Mouse (Mus musculus) limb, embryonic 10.5 days (tissue): ENCODE results near the gene Ephb6. TPM values are rescaled to one million over a fixed set of nuclear protein-coding genes. Genes with fewer than 3 reads are reported as not detected.
"Not testable (repeated sequence)": the region's sequence is repeated elsewhere in the genome, so short reads cannot be mapped to it uniquely, and the experiment has no call there.

ENCODE experiments used
- DNase-seq: peaks from one replicate; pipeline ENCODE4 v3.0.0-alpha.2; 2017; ENCODE audit warnings: low spot score
- H3K27ac ChIP-seq: fragments of 300-500 bp; sonication (generic); 2 replicates; pipeline ENCODE4 v1.5.1; 2016; ENCODE audit warnings: mild to moderate bottlenecking
- H3K27me3 ChIP-seq: fragments of 300-500 bp; sonication (generic); 2 replicates; pipeline ENCODE4 v1.6.1; 2016; ENCODE audit warnings: low read depth, mild to moderate bottlenecking; ENCODE audit not compliant: poor library complexity, severe bottlenecking
- H3K36me3 ChIP-seq: fragments of 300-500 bp; sonication (generic); 2 replicates; pipeline ENCODE4 v1.6.1; 2016; ENCODE audit warnings: mild to moderate bottlenecking, moderate library complexity
- H3K4me1 ChIP-seq: fragments of 300-500 bp; sonication (generic); 2 replicates; pipeline ENCODE4 v1.6.1; 2016
- H3K4me3 ChIP-seq: fragments of 300-500 bp; sonication (generic); 2 replicates; pipeline ENCODE4 v1.5.1; 2016; ENCODE audit warnings: mild to moderate bottlenecking, moderate library complexity
- H3K9me3 ChIP-seq: fragments of 300-500 bp; sonication (generic); replicated peaks from 2 replicates; pipeline ENCODE4 v1.6.1; 2016; ENCODE audit warnings: mild to moderate bottlenecking
- WGBS: fragments of 180-500 bp; shearing (Covaris S2); methylation state at CpG from one replicate; pipeline ENCODE4 v1.1.7; 2016; 5-methylcytosine and 5-hydroxymethylcytosine counted together
- polyA plus RNA-seq: library from polyadenylated mRNA; unstranded; fragments of >200 nt; fragmentation: Nextera tagmentation; extraction: Ambion mirVana; gene quantifications from 2 replicates; pipeline ENCODE4 v1.2.1, GENCODE M21; 2016

The Ephb6 gene
- 15.1 and 19.1 TPM in 2 replicates for polyA plus RNA-seq

DNA sequence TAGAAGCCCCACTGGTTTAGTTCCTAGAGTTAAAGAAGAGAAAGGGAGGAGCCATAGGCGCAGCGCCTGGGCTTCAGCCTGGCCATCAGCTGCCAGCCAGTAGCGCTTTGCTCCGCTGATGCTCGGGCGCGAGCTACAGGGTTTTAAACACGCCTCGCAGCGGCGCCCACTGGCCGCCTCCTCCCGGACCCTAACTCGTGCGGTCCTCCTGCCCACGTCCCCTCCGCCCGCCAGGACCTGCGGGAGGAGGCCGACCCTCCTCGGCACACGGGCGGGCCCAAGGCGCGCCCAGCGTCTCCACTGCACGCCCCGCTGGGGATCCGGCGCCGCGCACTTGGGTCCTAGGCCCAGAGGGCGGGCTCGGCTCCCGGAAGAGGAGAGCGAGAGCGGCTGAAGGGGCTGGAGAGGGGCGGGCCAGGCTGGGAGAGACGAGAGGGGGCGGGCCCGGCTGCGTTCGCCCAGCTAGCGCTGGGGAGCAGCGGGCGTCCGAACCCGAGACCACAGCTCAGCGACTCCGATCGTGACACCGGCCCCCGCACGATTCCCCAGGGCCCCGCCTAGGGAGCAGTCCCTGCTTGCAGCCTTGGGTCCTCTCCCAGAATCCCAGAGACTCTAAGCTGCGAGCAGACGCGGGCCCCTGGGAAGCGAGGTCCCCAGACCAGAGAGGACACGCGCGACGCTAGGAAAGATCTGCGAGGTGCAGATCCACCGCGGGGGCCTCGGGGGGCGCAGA is at the start of gene Ephb6:
Gene Ephb6, plus strand, starts transcription at position 422 of the 733 bp plus-strand sequence.
- peaks cover 4% of the 10 kb centered on the region; the same call in 1 of the 2 replicates for H3K27me3 ChIP-seq
- peak within 1 kb of the TSS; percentile 73 for H3K4me3 ChIP-seq
- peaks cover 9% of the 10 kb centered on the region for H3K4me1 ChIP-seq
- WGBS = under 1% methylated on average over 68 of the region's 68 CpGs
- peak; percentile 89 for DNase-seq
- H3K36me3 ChIP-seq = no peaks in the 10 kb centered on the region
- no peaks in the 10 kb centered on the region for H3K9me3 ChIP-seq
- H3K27ac ChIP-seq = peak within 1 kb of the TSS; percentile 96

DNA sequence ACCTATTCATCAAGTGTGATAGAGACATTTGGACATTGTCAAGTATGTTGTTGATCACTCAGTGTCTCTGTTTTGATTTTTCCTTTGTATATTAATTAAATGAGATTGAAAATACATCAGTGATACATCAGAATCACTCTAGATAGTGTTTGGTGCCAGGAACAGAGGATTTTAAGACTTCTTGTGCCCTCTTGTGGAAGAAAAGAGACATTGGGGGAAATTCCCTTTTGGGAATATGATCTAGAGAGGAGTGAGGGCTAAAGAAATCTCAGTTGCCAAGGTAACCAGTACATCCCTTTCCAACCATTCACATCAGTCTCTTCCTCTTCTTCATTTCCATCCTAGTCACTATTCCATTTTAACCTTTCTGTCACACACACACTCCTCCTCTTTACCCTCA is 48.9 kb upstream of the Ephb6 start:
- Histone ChIP-seq H3K36me3 (no peaks in the 10 kb centered on the region), H3K4me3 (no peak overlapping the region), H3K4me1 (no peaks in the 10 kb centered on the region), H3K27me3 (no peaks in the 10 kb centered on the region), H3K9me3 (no peaks in the 10 kb centered on the region), H3K27ac (no peak overlapping the region)
- no peak for DNase-seq

DNA sequence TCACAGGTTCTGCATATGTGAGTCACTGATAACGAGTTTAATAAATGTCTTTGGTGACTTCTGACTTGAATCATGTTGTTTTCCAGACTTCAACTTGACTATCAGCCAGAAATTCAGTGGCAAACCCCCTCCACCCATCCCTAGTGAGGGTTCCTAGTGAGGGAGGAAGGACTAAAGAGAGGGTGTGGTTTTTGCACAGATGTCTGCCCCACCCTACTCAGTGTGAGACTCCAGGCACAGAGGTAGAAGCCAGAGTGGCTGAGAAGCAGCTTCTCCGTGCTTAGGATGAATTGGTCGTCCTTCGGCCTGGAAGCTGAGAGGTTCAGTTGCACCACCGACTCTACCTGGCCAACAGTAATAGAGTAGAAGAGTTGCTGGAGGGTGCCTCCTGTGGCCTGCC is 47.8 kb upstream of the Ephb6 start:
- H3K9me3 ChIP-seq = no peaks in the 10 kb centered on the region
- no peaks in the 10 kb centered on the region for H3K4me1 ChIP-seq
- H3K27me3 ChIP-seq = no peaks in the 10 kb centered on the region
- no peak for DNase-seq
- no peaks in the 10 kb centered on the region for H3K36me3 ChIP-seq
- H3K27ac ChIP-seq = no peak overlapping the region
- WGBS = 82% methylated on average over 5 of the region's 5 CpGs
- H3K4me3 ChIP-seq = no peak overlapping the region

DNA sequence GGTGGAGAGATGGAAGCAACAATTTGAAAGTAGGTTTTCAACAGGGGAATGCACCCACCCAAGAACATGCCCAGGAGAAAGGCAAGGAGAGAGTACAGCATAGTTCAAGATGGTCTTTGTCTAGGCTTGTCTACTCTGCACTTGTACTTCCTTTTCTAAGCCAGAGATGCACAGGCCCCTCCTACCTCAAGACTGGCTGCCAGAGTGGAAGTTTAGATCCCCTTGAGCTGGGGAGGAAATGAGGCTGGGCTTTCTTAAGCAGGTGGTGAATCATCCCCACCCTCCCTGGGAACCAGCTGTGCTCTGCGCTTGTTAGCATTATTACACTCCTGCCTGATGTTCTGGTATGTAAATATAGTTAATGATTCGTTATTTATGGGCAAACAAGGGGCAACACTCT is 47.0 kb upstream of the Ephb6 start:
- H3K27me3 ChIP-seq = no peaks in the 10 kb centered on the region
- H3K36me3 ChIP-seq = no peaks in the 10 kb centered on the region
- WGBS = 52% methylated on average over 2 of the region's 2 CpGs
- no peaks in the 10 kb centered on the region for H3K9me3 ChIP-seq
- H3K27ac ChIP-seq = no peak overlapping the region
- no peaks in the 10 kb centered on the region for H3K4me1 ChIP-seq
- H3K4me3 ChIP-seq = no peak overlapping the region
- no peak for DNase-seq

DNA sequence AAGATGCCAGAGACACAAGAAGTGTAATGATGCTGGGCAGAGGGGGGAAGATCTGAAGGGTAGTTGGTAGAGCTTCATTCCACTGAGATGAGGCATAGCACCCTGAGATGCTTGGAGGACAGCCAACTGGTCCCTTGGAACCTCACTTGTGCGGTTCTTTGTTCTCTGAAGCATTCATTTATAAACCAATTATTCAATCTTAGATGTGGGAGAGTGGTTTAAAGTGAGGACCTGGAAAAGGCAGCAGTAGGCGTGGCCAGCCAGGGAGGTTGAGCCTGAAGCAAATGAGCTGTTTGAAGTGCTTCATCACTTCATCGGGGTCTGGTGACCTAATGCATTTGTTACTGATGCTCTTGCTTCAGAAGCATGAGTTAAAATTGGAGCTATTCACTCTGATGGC is 46.0 kb upstream of the Ephb6 start:
- H3K36me3 ChIP-seq = no peaks in the 10 kb centered on the region
- H3K27ac ChIP-seq = no peak overlapping the region
- no peaks in the 10 kb centered on the region for H3K9me3 ChIP-seq
- no peaks in the 10 kb centered on the region for H3K27me3 ChIP-seq
- WGBS = 56% methylated on average over 3 of the region's 3 CpGs
- no peaks in the 10 kb centered on the region for H3K4me1 ChIP-seq
- no peak overlapping the region for H3K4me3 ChIP-seq
- no peak for DNase-seq

DNA sequence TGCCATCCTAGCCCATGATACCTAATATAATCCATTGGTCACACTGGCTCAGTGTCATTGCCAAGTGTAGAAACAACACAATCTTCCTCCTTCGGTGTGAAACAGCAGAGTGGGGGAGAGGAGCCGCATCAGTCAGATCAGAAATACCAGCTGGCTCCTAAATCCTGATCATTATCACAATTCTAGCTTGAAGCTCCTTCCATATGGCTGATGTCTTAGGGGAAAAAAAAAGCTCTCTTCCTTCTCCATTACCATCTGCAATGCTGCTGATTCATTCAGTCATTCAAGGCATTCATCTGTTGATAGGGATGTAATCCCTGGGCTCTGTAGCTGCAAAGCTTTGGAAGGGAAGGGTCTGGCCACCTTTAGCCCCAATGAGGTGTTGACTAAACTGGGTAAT is 45.0 kb upstream of the Ephb6 start:
- WGBS = 86% methylated on average over 2 of the region's 2 CpGs
- Histone ChIP-seq H3K4me1 (no peaks in the 10 kb centered on the region), H3K27ac (no peak overlapping the region), H3K9me3 (no peaks in the 10 kb centered on the region), H3K27me3 (no peaks in the 10 kb centered on the region), H3K4me3 (no peak overlapping the region), H3K36me3 (no peaks in the 10 kb centered on the region)
- DNase-seq = no peak

DNA sequence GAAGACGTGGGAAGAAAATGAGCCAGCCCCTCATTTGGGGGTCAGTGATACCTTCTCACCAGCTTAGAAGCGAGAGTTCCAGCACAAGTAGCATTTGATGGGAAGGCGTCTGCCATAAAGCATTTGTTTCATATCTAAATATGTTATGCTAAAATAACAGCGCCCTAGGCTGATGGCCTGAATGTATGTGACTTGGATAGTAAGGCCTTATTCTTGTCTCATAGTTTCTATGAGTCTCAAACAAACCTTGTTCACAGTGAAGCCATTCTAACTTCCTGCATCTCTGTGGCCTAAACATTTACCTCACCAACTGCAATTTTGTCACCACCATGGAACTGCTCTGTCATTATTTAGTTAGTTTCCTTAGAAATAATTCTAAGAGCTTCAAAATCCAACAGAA is 42.7 kb upstream of the Ephb6 start:
- Histone ChIP-seq H3K4me1 (no peaks in the 10 kb centered on the region), H3K9me3 (no peaks in the 10 kb centered on the region), H3K27ac (no peak overlapping the region), H3K4me3 (peak overlapping the region; percentile 25), H3K27me3 (no peaks in the 10 kb centered on the region), H3K36me3 (no peaks in the 10 kb centered on the region)
- 88% methylated on average over 4 of the region's 4 CpGs for WGBS
- no peak for DNase-seq

DNA sequence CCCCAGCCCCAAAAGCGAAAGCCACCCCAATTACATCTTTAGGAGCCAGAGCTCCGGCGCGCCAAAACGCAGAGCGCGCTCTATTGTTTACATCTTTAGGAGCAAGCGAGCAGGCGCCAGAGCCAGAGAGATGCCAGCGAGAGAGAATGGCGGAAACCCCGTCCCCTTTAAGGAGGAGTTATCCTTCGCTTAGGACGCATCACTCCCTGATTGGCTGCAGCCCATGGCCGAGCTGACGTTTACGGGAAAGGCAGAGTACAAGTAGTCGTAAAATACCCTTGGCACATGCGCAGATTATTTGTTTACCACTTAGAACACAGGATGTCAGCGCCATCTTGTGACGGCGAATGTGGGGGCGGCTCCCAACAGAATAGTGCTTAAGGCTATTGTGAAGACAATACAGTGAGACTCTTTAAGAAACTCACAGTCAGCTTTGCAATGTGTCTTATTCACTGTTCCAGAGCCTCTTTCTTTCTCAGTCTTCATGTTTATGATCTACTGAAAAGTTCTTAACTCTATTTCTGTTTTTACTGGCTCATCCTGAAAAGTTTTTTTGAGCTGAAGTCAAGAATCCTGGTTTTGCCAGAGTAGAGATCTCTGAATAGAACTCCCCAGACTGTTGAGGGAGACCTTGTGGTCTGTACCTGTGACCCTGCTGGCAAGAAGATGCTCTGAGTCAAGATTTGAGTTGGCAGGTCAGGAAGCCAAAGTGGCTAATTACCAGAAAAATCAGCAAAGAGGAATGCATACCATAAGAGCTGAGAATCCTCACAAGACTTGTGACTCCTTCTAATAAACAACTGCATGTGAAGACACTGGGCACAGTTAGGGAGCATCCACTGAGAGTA is 42.0 kb upstream of the Ephb6 start:
- H3K4me3 ChIP-seq, DNase-seq: not testable (repeated sequence)
- 44% methylated on average over 6 of the region's 23 CpGs for WGBS

DNA sequence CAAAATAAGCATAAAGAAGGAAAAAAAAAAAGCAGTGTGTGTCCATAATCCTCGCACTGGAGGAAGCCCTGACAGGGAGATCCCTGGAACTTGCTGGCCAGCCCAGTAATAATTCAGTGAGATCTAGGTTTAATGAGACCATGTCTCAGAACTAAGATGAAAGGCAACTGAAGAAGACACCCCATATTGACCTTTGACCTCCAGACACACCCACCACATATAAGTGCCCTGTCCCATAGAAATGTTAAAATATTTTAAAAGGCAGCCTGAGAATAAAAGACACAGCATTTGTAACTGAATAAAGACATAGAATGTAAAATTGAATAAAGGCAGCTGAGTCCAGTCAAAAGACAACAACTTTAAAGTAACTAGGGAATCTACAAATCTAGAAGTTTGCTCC is 40.0 kb upstream of the Ephb6 start:
- no peaks in the 10 kb centered on the region for H3K36me3 ChIP-seq
- no peak for DNase-seq
- no peaks in the 10 kb centered on the region for H3K27me3 ChIP-seq
- H3K27ac ChIP-seq = no peak overlapping the region
- no peak overlapping the region for H3K4me3 ChIP-seq
- H3K4me1 ChIP-seq = no peaks in the 10 kb centered on the region
- H3K9me3 ChIP-seq = no peaks in the 10 kb centered on the region
- 60% methylated on average over 1 of the region's 1 CpGs for WGBS

More for the DNA sequence above, 42.0 kb upstream of the Ephb6 start:
- not testable (repeated sequence) for H3K4me1 ChIP-seq, H3K9me3 ChIP-seq, H3K36me3 ChIP-seq, H3K27ac ChIP-seq, H3K27me3 ChIP-seq

DNA sequence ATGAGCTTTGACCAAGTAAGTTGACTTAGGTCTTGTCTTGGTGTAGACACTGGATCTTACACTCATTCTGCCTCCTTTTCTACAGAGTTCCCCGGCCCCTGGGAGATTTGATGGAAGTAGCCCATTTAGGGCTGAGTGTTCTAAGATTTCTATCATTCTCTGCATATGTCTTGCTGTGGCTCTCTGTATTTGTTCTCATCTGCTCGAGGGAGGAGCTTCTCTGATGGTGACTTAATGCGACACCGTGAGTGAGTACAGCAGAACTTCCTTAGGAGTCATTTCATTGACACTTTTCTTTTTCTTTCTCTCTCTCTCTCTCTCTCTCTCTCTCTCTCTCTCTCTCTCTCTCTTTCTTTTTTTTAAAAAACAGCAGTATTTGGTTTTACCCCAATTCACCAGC is 38.3 kb upstream of the Ephb6 start:
- Histone ChIP-seq H3K36me3 (no peaks in the 10 kb centered on the region), H3K27ac (no peak overlapping the region), H3K9me3 (no peaks in the 10 kb centered on the region), H3K27me3 (no peaks in the 10 kb centered on the region), H3K4me3 (no peak overlapping the region), H3K4me1 (no peaks in the 10 kb centered on the region)
- no peak for DNase-seq
- 89% methylated on average over 4 of the region's 4 CpGs for WGBS

DNA sequence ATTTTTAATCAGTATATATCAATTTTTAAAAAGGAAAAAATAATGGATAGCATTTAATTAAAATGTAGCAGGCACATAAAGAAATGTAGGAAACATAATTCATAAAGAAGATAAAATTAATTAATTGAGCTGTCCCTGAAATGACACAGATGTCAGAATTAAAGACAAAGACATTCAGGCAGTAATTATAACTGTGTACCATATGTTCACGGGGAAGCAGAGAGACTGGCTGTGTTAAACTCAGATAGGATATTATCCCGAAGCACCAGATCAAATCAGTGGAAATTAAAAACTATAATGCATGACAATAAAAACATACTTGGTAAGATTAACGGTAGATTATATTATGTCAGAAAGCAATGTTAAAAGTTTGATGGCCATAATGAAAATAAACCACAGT is 36.2 kb upstream of the Ephb6 start:
- no peak for DNase-seq
- no peaks in the 10 kb centered on the region for H3K36me3 ChIP-seq
- 90% methylated on average over 3 of the region's 3 CpGs for WGBS
- no peak overlapping the region for H3K27ac ChIP-seq
- H3K27me3 ChIP-seq = no peaks in the 10 kb centered on the region
- no peaks in the 10 kb centered on the region for H3K4me1 ChIP-seq
- H3K9me3 ChIP-seq = no peaks in the 10 kb centered on the region
- no peak overlapping the region for H3K4me3 ChIP-seq

DNA sequence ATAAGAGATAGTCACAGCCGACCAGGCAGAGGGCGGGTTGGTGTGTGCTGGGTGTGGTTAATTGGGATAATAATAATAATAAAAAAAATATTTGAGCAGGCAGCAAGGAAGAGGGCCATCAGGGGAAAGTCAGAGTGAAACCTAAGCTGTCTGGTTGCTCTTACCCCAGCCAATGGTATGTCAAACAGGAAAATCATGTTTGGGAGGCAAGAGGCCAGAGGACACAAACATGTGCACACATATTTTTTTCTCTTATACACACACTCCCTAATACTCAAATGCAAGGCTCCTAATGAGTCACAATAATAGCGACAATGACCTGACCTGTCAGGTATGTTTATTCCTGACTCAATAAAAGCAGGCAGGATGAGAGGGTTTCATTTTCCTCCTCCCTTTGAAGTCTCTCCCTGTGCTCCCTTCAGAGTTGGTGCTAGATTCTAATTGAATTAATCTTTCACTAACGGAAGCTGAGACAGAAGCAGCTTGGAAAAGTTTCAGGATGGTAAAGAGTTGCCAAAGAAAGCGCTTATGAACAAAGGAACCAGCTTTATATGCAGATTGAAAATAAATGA is 28.7 kb upstream of the Ephb6 start:
- no peaks in the 10 kb centered on the region for H3K27me3 ChIP-seq
- no peaks in the 10 kb centered on the region for H3K36me3 ChIP-seq
- 0 out of 2 replicates have a peak, but pooled peaks cover 3% of the 10 kb centered on the region for H3K4me1 ChIP-seq
- no peak for DNase-seq
- 51% methylated on average over 5 of the region's 5 CpGs for WGBS
- no peak overlapping the region for H3K4me3 ChIP-seq
- H3K27ac ChIP-seq = no peak overlapping the region
- H3K9me3 ChIP-seq = no peaks in the 10 kb centered on the region

DNA sequence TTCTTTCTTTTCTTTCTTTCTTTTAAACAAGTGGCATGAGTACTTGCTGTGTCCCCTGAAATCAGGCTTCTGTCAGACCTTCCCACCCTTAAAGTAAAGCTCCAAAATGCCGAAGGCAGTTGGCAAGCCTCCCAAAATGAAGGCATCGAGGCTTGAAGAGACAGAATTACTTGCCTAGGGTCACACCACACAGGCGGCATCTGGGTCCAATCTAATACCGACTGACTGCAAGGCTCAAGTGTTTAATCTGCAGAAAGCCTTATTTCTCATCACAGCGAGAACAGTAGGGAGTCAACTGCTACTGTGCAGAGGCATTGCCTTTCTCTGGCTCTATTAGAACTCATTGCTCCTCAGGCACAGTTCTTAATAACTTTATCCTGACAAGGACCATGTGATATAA is 28.0 kb upstream of the Ephb6 start:
- no peaks in the 10 kb centered on the region for H3K9me3 ChIP-seq
- H3K4me3 ChIP-seq = no peak overlapping the region
- H3K4me1 ChIP-seq = 0 out of 2 replicates have a peak, but pooled peaks cover 3% of the 10 kb centered on the region
- WGBS = 51% methylated on average over 5 of the region's 5 CpGs
- DNase-seq = peak; percentile 35
- H3K27ac ChIP-seq = no peak overlapping the region
- H3K27me3 ChIP-seq = no peaks in the 10 kb centered on the region
- H3K36me3 ChIP-seq = no peaks in the 10 kb centered on the region
